Mouse (Mus musculus) liver, adult 2 months (tissue): Measurements from ENCODE around the gene Atp1b3. TPM values are rescaled to one million over a fixed set of nuclear protein-coding genes. Genes with fewer than 3 reads are reported as not detected.

Experiments used
- DNase-seq: peaks from one replicate; pipeline ENCODE4 v3.0.0-alpha.2; 2011; ENCODE audit warnings: low read depth, low spot score; ENCODE audit errors: extremely low read depth
- H3K27ac ChIP-seq: fragments of 200-500 bp; replicated peaks from 2 replicates; pipeline ENCODE4 v1.5.1; 2012; ENCODE audit warnings: low read depth, mild to moderate bottlenecking, control low read depth, inconsistent platforms, low read length; ENCODE audit not compliant: insufficient read depth
- H3K27me3 ChIP-seq: fragments of 200-500 bp; 2 replicates; pipeline ENCODE4 v1.6.1; 2012; ENCODE audit warnings: mild to moderate bottlenecking, moderate library complexity, low read length, inconsistent platforms; ENCODE audit not compliant: control insufficient read depth, insufficient read depth
- H3K36me3 ChIP-seq: fragments of 200-500 bp; 2 replicates; pipeline ENCODE4 v1.6.1; 2012; ENCODE audit warnings: low read length, inconsistent platforms; ENCODE audit not compliant: control insufficient read depth, insufficient read depth
- H3K4me1 ChIP-seq: fragments of 200-500 bp; 2 replicates; pipeline ENCODE4 v1.6.1; 2011; ENCODE audit warnings: low read length; ENCODE audit not compliant: control insufficient read depth, insufficient read depth
- H3K4me3 ChIP-seq: fragments of 200-500 bp; 2 replicates; pipeline ENCODE4 v1.5.1; 2011; ENCODE audit warnings: low read depth, mild to moderate bottlenecking, control low read depth, low read length, moderate library complexity; ENCODE audit not compliant: insufficient read depth
- H3K79me2 ChIP-seq: fragments of 200-500 bp; 2 replicates; pipeline ENCODE4 v1.6.1; 2012; ENCODE audit warnings: inconsistent platforms, mild to moderate bottlenecking, low read length, moderate library complexity; ENCODE audit not compliant: control insufficient read depth, insufficient read depth
- H3K9ac ChIP-seq: fragments of 200-500 bp; 2 replicates; pipeline ENCODE4 v1.6.1; 2012; ENCODE audit warnings: low read depth, mild to moderate bottlenecking, control low read depth, inconsistent platforms, low read length
- CTCF ChIP-seq: fragments of 200-500 bp; IDR thresholded peaks from 2 replicates; pipeline ENCODE4 v1.5.1; 2011; ENCODE audit warnings: low read depth, low read length, control low read depth
- POLR2A ChIP-seq: fragments of 200-500 bp; IDR thresholded peaks from 2 replicates; pipeline ENCODE4 v1.6.1; 2011; ENCODE audit warnings: low read length, control low read depth; ENCODE audit not compliant: insufficient read depth; ENCODE audit errors: extremely low read depth
- WGBS: fragments of 180-500 bp; shearing (Covaris S2); methylation state at CpG from one replicate; pipeline ENCODE4 v1.1.7; 2018; 5-methylcytosine and 5-hydroxymethylcytosine counted together
- polyA plus RNA-seq: library from polyadenylated mRNA; depleted of rRNA; stranded (reverse); fragments of >200 nt; gene quantifications from 2 replicates; pipeline ENCODE4 v1.2.3, GENCODE M21; 2012
- total RNA-seq: library from RNA; depleted of rRNA; stranded (reverse); fragments of >200 nt; gene quantifications from 2 replicates; pipeline ENCODE4 v1.2.3, GENCODE M21; 2014

The Atp1b3 gene
- total and polyA plus RNA-seq, 2 experiments: 13.5 to 22.3 TPM

- Histone ChIP-seq H3K79me2 (no peaks in the 10 kb centered on the region), H3K4me3 (no peak overlapping the region), H3K4me1 (no peaks in the 10 kb centered on the region; the same call in 1 of the 2 replicates), H3K27ac (no peak overlapping the region), H3K36me3 (no peaks in the 10 kb centered on the region), H3K9ac (no peak overlapping the region), H3K27me3 (0 out of 2 replicates have a peak, but pooled peaks cover 4% of the 10 kb centered on the region)
- TF ChIP-seq POLR2A: no peak
- no peak for TF ChIP-seq CTCF
- 60% methylated on average over 18 of the region's 18 CpGs for WGBS
- DNase-seq: no peak
These were observed 19.7 kb upstream of the Atp1b3 start for GRCm38 (mm10) chr9:96383714-96384487.

GRCm38 (mm10) chr9:96382756-96383155 is 18.5 kb upstream of the Atp1b3 start:
- 68% methylated on average over 4 of the region's 4 CpGs for WGBS
- DNase-seq: no peak
- no peaks in the 10 kb centered on the region for H3K36me3 ChIP-seq
- H3K9ac ChIP-seq: no peak overlapping the region
- TF ChIP-seq POLR2A: no peak
- no peak for TF ChIP-seq CTCF
- no peak overlapping the region for H3K27ac ChIP-seq
- no peak overlapping the region for H3K4me3 ChIP-seq
- H3K79me2 ChIP-seq: no peaks in the 10 kb centered on the region
- H3K4me1 ChIP-seq: no peaks in the 10 kb centered on the region; the same call in 1 of the 2 replicates
- H3K27me3 ChIP-seq: 0 out of 2 replicates have a peak, but pooled peaks cover 4% of the 10 kb centered on the region

- H3K27ac ChIP-seq: no peak overlapping the region
- H3K4me1 ChIP-seq: no peaks in the 10 kb centered on the region; the same call in 1 of the 2 replicates
- H3K36me3 ChIP-seq: no peaks in the 10 kb centered on the region
- no peak for TF ChIP-seq POLR2A
- no peak for TF ChIP-seq CTCF
- 0 out of 2 replicates have a peak, but pooled peaks cover 4% of the 10 kb centered on the region for H3K27me3 ChIP-seq
- no peak overlapping the region for H3K4me3 ChIP-seq
- no peaks in the 10 kb centered on the region for H3K79me2 ChIP-seq
- WGBS: 75% methylated on average over 13 of the region's 13 CpGs
- no peak for DNase-seq
- H3K9ac ChIP-seq: no peak overlapping the region
These were observed 17.2 kb upstream of the Atp1b3 start for GRCm38 (mm10) chr9:96381393-96381792.

- Histone ChIP-seq H3K4me1 (no peaks in the 10 kb centered on the region; the same call in 1 of the 2 replicates), H3K27me3 (0 out of 2 replicates have a peak, but pooled peaks cover 4% of the 10 kb centered on the region), H3K27ac (no peak overlapping the region), H3K36me3 (no peaks in the 10 kb centered on the region), H3K4me3 (no peak overlapping the region), H3K9ac (no peak overlapping the region), H3K79me2 (no peaks in the 10 kb centered on the region)
- peak; percentile 59 for DNase-seq
- WGBS: 33% methylated on average over 7 of the region's 7 CpGs
- TF ChIP-seq CTCF (no peak), POLR2A (no peak)
These were observed 15.3 kb upstream of the Atp1b3 start for GRCm38 (mm10) chr9:96379551-96379950.

- Histone ChIP-seq H3K27me3 (peaks cover 4% of the 10 kb centered on the region; the same call in 1 of the 2 replicates), H3K4me3 (no peak overlapping the region), H3K4me1 (no peaks in the 10 kb centered on the region; the same call in 1 of the 2 replicates), H3K9ac (no peak overlapping the region), H3K36me3 (no peaks in the 10 kb centered on the region), H3K79me2 (no peaks in the 10 kb centered on the region), H3K27ac (no peak overlapping the region)
- DNase-seq: no peak
- WGBS: 89% methylated on average over 5 of the region's 5 CpGs
- TF ChIP-seq CTCF (no peak), POLR2A (no peak)
These were observed 14.5 kb upstream of the Atp1b3 start for GRCm38 (mm10) chr9:96378747-96379146.

- Histone ChIP-seq H3K27ac (no peak overlapping the region), H3K79me2 (no peaks in the 10 kb centered on the region), H3K36me3 (no peaks in the 10 kb centered on the region), H3K9ac (no peak overlapping the region), H3K4me3 (no peak overlapping the region), H3K4me1 (no peaks in the 10 kb centered on the region; the same call in 1 of the 2 replicates), H3K27me3 (no peaks in the 10 kb centered on the region; the same call in 1 of the 2 replicates)
- TF ChIP-seq POLR2A: no peak
- TF ChIP-seq CTCF: no peak
- 100% methylated on average over 1 of the region's 1 CpGs for WGBS
- no peak for DNase-seq
These were observed 12.9 kb upstream of the Atp1b3 start for GRCm38 (mm10) chr9:96377096-96377495.
